Mouse (Mus musculus): ENCODE data around the gene Tuba8.

GRCm38 (mm10) chr6:121262004-121262403, 51.5 kb downstream of the Tuba8 start:
- TF ChIP-seq POLR2A (IDR thresholded peaks at IDR 0.05; ENCODE audit: low read depth, low read length) (no peak), CTCF (conservative IDR thresholded peaks at IDR 0.05; ENCODE audit: insufficient read depth, insufficient read length, low read depth, low read length) (no peak)

All from kidney, adult 2 months (tissue).